Mouse (Mus musculus): Measurements from ENCODE around the gene Sfrp4.

DNA sequence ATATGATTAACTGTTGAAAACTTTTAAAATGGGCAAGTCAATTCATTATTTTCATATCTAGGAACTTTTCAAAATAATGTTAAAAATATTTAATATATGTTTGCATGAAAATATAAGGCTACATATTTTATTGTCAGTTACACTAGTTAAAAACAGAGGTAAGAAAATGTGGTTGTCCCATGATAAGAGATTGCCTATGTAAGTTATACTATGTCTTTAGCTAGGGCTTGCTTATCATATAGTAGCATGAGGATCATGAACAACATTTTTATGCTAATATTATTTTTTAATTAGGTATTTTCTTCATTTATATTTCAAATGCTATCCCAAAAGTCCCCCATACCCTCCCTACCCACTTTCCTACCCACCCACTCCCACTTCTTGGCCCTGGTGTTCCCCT, 18.0 kb upstream of the Sfrp4 start:
- TF ChIP-seq CTCF (IDR thresholded peaks at IDR 0.05; ENCODE audit: low read depth) (no peak), EP300 (IDR thresholded peaks at IDR 0.05; ENCODE audit: low read depth) (no peak)

Measured in heart, postnatal 0 days (tissue).